Mouse (Mus musculus): ENCODE measurements around the gene Spata13.

Gene Spata13

GRCm38 (mm10) chr14:60671504-60671903 lies 37.7 kb downstream of the Spata13 start:
- in situ Hi-C loops (cut with MboI; ENCODE audit: unreplicated experiment in 2 of 2): no loop called here

DNA sequence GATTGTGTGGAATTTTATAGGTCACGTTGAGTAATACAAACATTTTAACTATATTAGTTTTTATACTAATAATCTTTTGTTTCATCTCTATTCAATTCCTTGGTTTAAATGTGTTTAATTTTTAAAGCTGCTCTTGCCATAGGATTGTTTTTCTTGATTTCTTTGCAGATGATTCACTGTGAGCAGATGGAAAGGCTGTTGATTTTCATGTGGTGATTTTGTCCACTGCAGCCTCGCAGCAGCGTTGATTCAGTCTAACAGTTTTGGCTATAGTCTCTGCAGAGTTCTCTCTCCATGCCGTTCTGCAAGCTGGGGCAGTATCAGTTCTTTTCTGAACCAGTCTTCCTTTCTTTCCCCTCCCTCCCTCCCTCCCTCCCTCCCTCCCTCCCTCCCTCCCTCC lies 41.9 kb downstream of the Spata13 start:
- in situ Hi-C loops (cut with MboI; ENCODE audit: unreplicated experiment in 2 of 2): loop anchor here in 1 of 2 experiments (25.0 kb wide), 1 partner anchor 413 kb away; the partner anchor contains the start of genes Gm49336, Mtmr6 and Nupl1

DNA sequence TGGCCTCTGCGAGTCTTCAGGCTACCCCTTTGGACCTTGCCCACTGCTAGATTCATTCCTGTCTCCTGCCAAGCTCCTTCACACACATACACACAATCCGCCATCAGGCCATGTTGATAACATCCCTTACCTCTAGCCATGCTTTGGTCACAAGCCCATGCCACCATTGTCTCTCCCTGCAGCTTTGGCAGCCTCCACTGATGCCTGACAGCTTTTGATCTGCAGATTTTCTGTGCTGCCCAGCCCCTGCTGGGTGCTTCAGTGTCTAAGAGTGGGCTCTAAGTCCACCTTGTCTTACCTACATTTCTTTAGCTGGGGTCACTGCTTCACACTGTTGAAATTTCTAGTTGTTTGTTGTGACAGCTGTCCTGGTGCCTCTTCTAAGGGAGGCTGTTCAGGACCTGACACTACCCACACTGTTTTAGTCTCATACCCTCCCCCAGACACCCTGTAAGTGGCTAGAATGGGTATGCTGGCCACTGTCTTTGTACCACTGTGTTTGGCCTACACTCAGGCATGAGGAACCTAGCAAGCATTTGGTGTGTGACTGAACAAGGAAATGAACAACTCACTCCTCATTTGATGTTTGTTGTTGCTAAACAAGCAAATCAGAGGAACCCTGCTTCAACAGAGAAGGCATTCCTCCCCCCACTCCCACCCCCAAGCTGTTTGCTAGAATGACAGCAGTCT lies 43.0 kb downstream of the Spata13 start:
- in situ Hi-C loops (cut with MboI; ENCODE audit: unreplicated experiment in 2 of 2): loop anchor here in 1 of 2 experiments (25.0 kb wide), 1 partner anchor 414 kb away; the partner anchor contains the start of genes Gm49336, Mtmr6 and Nupl1

- in situ Hi-C loops (cut with MboI; ENCODE audit: unreplicated experiment in 2 of 2): loop anchor here (5.0 to 25.0 kb wide), 2 partner anchors 40 to 420 kb away; partner anchors contain the start of genes Gm49336 (in 1 of the 2), Mtmr6 (in 1 of the 2) and Nupl1 (in 1 of the 2)
Observed at GRCm38 (mm10) chr14:60682361-60683023, 48.7 kb downstream of the Spata13 start.

GRCm38 (mm10) chr14:60683989-60684388 lies 50.2 kb downstream of the Spata13 start:
- in situ Hi-C loops (cut with MboI; ENCODE audit: unreplicated experiment in 2 of 2): loop anchor here (5.0 to 25.0 kb wide), 2 partner anchors 42 to 422 kb away; partner anchors contain the start of genes Gm49336 (in 1 of the 2), Mtmr6 (in 1 of the 2) and Nupl1 (in 1 of the 2)

DNA sequence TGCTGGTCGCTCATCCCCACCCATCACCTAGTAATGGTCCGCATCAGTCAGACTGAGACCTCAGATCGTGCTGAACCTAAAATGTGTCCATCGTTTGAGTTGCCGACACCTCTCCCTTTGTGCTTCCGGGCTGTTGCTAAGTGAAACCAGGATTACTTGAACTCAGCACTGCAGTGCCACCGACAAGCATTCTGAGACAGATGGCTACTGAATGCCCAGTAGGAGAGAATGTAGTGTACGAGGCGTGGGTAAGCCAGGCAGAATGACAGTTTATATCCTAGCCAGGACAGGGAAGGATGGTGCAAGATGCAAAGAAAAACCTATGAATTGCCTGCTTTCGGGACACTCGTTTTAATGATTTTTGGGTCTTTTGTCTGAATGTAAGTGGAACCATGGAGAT lies 52.9 kb downstream of the Spata13 start:
- in situ Hi-C loops (cut with MboI; ENCODE audit: unreplicated experiment in 2 of 2): loop anchor here in 1 of 2 experiments (25.0 kb wide), 1 partner anchor 424 kb away; the partner anchor contains the start of genes Gm49336, Mtmr6 and Nupl1

DNA sequence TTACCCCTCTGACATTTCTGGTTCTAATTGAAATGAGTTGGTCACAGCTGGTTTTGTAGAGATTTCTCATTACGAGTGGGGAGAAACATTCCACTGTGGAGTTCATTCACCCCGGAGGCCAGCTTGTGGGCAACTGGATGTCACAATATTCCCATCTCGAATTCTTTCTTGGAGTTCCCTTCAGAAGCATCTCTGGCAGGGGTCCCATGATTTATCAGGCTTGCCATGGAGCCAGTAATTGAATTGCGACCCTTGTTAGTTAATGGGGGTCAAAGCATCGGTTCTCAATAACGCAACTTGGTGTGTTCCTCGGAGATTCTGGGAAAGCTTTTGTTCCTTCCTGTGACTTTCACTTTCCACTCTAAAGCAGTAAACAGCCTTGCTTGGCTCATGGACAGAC lies 53.4 kb downstream of the Spata13 start:
- in situ Hi-C loops (cut with MboI; ENCODE audit: unreplicated experiment in 2 of 2): loop anchor here in 1 of 2 experiments (25.0 kb wide), 1 partner anchor 425 kb away; the partner anchor contains the start of genes Gm49336, Mtmr6 and Nupl1

- in situ Hi-C loops (cut with MboI; ENCODE audit: unreplicated experiment in 2 of 2): loop anchor here in 1 of 2 experiments (25.0 kb wide), 1 partner anchor 426 kb away; the partner anchor contains the start of genes Gm49336, Mtmr6 and Nupl1
Observed at GRCm38 (mm10) chr14:60688509-60689205, 54.9 kb downstream of the Spata13 start.

DNA sequence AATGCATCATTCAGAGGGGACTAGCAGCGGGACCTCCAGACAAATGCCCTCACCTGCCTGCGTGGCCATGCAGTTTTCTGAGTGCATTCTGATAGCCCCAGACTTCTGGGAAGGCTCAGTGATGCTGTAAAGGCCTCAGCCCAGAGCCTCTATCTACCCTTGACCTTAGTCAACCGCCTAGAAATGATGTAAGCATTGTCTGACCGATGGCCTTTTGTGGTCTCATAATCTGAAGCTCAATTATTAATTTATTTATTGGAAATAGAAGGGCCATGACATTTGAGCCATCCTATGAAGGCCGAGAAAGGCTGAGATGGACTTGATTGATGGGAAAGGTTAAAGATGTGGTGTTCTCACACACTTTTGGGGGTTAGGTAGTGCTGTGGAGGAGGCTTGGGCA lies 56.0 kb downstream of the Spata13 start:
- in situ Hi-C loops (cut with MboI; ENCODE audit: unreplicated experiment in 2 of 2): loop anchor here (5.0 to 25.0 kb wide), 3 partner anchors 167 to 1082 kb away; partner anchors contain the start of genes Gm49336 (in 1 of the 2), Mtmr6 (in 1 of the 2) and Nupl1 (in 1 of the 2)

- in situ Hi-C loops (cut with MboI; ENCODE audit: unreplicated experiment in 2 of 2): loop anchor here (5.0 to 25.0 kb wide), 3 partner anchors 168 to 1083 kb away; partner anchors contain the start of genes Gm49336 (in 1 of the 2), Mtmr6 (in 1 of the 2) and Nupl1 (in 1 of the 2)
Observed at GRCm38 (mm10) chr14:60690631-60691030, 56.8 kb downstream of the Spata13 start.

- in situ Hi-C loops (cut with MboI; ENCODE audit: unreplicated experiment in 2 of 2): loop anchor here (5.0 to 25.0 kb wide), 3 partner anchors 171 to 1086 kb away; partner anchors contain the start of genes Gm49336 (in 1 of the 2), Mtmr6 (in 1 of the 2) and Nupl1 (in 1 of the 2)
Observed at GRCm38 (mm10) chr14:60693122-60693536, 59.3 kb downstream of the Spata13 start.

DNA sequence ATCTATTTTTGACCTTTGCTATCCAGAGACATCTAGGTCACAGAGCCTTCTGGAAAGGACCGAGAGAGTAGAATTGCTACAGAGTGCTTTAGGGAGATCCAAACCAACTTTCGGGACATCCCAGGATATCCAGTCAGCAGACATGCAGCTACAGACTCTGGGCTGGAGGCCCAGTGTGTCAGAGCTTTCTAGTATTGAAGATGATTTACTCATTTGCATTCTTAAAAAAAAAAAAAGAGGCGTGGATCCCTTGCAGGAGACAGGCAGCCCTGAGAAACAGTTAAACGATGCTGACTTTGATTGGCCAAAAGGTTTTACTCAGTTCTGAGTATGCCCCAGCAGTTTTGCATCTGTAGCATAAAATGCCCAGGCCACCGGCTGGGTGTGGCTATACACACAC lies 59.9 kb downstream of the Spata13 start:
- in situ Hi-C loops (cut with MboI; ENCODE audit: unreplicated experiment in 2 of 2): loop anchor here (5.0 to 25.0 kb wide), 3 partner anchors 171 to 1086 kb away; partner anchors contain the start of genes Gm49336 (in 1 of the 2), Mtmr6 (in 1 of the 2) and Nupl1 (in 1 of the 2)

DNA sequence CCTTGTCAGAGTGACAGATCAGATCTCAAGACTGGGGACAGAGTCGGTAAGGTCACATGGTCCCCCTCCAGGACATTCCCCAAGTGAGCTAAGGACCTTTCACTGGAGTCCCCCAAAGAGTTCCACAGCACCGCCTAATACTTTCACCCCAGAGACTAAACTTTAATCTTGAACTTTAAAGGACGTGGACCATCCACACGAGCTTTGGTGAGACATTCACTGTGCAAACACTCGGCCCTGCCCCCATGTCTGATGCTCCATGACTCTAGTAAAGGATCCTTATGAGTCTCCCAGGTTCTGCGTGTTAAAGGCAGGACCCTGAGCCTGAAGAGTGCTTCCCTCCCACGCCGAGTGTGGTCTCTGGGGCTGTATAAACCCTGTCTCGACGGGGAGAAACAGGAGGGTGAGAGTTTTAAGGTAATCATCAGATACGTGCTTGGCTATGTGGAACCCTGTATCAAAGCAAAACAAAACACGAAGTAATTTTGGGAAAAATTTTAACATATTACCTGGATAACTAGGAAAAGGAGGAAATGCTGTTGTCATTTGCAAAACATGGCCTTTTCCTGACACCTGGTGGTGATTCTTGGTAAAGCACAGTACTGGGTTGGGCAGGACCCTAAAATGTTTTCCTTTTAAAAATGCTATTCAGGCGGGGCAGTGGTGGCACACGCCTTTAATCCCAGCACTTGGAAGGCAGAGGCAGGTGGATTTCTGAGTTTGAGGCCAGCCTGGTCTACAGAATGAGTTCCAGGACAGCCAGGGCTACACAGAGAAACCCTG lies 60.6 kb downstream of the Spata13 start:
- in situ Hi-C loops (cut with MboI; ENCODE audit: unreplicated experiment in 2 of 2): loop anchor here (5.0 to 25.0 kb wide), 3 partner anchors 172 to 1087 kb away; partner anchors contain the start of genes Gm49336 (in 1 of the 2), Mtmr6 (in 1 of the 2) and Nupl1 (in 1 of the 2)

DNA sequence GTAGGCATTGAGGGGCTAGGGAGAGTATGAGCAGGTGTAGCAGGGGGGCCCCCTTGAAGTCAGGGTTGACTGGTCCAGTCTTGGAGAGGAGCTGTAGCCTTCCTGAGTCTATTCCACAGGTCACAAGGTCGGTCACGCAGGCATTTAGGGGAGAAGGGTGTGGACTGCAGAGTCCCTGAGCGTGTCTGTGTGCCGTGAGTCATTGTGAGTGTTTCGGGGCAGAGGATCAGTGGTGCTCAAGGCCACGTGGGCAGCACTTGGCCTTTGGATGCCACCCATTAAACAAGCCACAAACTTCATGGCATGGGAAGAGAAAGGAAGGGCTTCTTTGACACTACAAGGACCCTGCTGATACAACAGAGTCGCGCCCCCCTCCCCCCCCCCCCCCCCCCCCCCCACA lies 63.5 kb downstream of the Spata13 start:
- in situ Hi-C loops (cut with MboI; ENCODE audit: unreplicated experiment in 2 of 2): loop anchor here (5.0 to 25.0 kb wide), 2 partner anchors 435 to 1090 kb away; partner anchors contain the start of genes Gm49336 (in 1 of the 2), Mtmr6 (in 1 of the 2) and Nupl1 (in 1 of the 2)

DNA sequence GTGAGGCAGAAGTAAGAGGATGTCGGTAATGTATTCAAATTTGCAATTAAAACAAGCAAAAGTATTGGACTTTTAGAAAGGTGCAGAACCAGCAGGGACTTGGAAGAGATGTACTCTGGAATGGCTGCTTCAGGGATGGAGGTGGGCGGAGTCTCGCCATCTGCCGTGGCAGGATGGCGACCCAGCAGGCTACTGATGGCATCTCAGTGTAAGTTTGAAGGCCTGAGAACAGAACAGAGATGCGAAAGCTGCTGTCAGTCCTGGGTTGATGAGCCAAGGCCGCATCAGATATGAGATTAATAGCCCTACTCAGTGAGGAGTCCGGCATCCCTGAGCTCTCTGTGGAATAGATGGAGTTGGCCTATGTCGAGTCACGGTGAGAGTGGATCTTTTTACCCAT lies 65.2 kb downstream of the Spata13 start:
- in situ Hi-C loops (cut with MboI; ENCODE audit: unreplicated experiment in 2 of 2): loop anchor here (5.0 to 25.0 kb wide), 2 partner anchors 437 to 1092 kb away; partner anchors contain the start of genes Gm49336 (in 1 of the 2), Mtmr6 (in 1 of the 2) and Nupl1 (in 1 of the 2)

- in situ Hi-C loops (cut with MboI; ENCODE audit: unreplicated experiment in 2 of 2): loop anchor here (10.0 to 25.0 kb wide), 3 partner anchors 72 to 440 kb away; partner anchors contain the start of genes Gm49336 (in 1 of the 2), Mtmr6 (in 1 of the 2), Nupl1 (in 1 of the 2) and Tnfrsf19 (in 1 of the 2)
Observed at GRCm38 (mm10) chr14:60702377-60703140, 68.8 kb downstream of the Spata13 start.

GRCm38 (mm10) chr14:60704510-60704909 lies 70.7 kb downstream of the Spata13 start:
- in situ Hi-C loops (cut with MboI; ENCODE audit: unreplicated experiment in 2 of 2): loop anchor here (10.0 to 25.0 kb wide), 3 partner anchors 70 to 442 kb away; partner anchors contain the start of genes Gm49336 (in 1 of the 2), Mtmr6 (in 1 of the 2), Nupl1 (in 1 of the 2) and Tnfrsf19 (in 1 of the 2)
